19 mouse cellular contexts compared by ENCODE assay signal in the genomic region with DNA sequence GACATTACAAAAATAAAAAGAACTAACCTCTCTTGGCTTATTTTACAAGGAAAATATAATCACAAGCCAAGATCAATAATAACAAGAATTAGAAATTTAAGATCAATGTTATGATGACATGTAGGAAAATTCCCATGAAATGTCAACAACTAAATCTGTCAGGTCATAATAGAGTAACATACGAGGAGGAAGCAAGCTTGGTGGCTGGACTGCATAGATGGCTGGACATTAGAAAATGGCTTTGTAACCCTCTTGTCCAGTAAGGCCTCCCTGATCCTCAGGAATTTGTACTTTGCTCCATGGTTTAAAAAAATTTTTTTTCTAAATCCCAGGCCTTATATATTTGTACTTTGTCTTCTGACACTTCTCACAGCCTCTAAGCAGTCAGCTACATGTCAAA.
"Had no signal": no experiment of that assay in that cellular context is flagged by ENCODE, and none has a peak within 500 bp of the region (broad histone marks: within the 10 kb centered on the region; RNA-seq: fewer than 3 reads in every experiment).

No protein-coding gene starts in this region.

- H3K4me3 ChIP-seq: midbrain, embryonic 10.5 days; midbrain, embryonic 12.5 days; myocyte; neural tube, embryonic 13.5 days; neural tube, embryonic 15.5 days had no signal

- H3K9ac ChIP-seq: lung, embryonic 14.5 days; midbrain, embryonic 12.5 days; neural tube, embryonic 13.5 days; neural tube, embryonic 15.5 days had no signal

- H3K9me3 ChIP-seq: midbrain, embryonic 10.5 days; midbrain, embryonic 12.5 days; neural tube, embryonic 13.5 days; neural tube, embryonic 15.5 days had no signal

- H3K4me1 ChIP-seq: midbrain, embryonic 10.5 days; midbrain, embryonic 12.5 days; neural tube, embryonic 13.5 days; neural tube, embryonic 15.5 days had no signal

- ATAC-seq: midbrain, embryonic 16.5 days had no signal

- H3K36me3 ChIP-seq: midbrain, embryonic 10.5 days; midbrain, embryonic 12.5 days; neural tube, embryonic 13.5 days; neural tube, embryonic 15.5 days had no signal

- H3K4me2 ChIP-seq: lung, embryonic 14.5 days; midbrain, embryonic 12.5 days; neural tube, embryonic 13.5 days; neural tube, embryonic 15.5 days had no signal

- DNase-seq: lung, adult 18-20 months; lung, embryonic 14.5 days; lung, postnatal 10 days; lung, postnatal 4 days; midbrain, embryonic 14.5 days; retina, postnatal 1 day; right cerebral cortex, adult 18-20 months; right cerebral cortex, postnatal 25 days; right cerebral cortex, postnatal 4 days; spleen, adult 18-20 months; thymus, adult 18-20 months; thymus, postnatal 14 days; thymus, postnatal 36 days had no signal

- H3K27ac ChIP-seq: midbrain, embryonic 10.5 days; midbrain, embryonic 12.5 days; neural tube, embryonic 13.5 days; neural tube, embryonic 15.5 days had no signal

- H3K27me3 ChIP-seq: midbrain, embryonic 12.5 days; neural tube, embryonic 13.5 days; neural tube, embryonic 15.5 days had no signal
